Mouse (Mus musculus): ENCODE measurements around the gene Aoah.

GRCm38 (mm10) chr13:21040589-21041199 is 246.8 kb downstream of the Aoah start:
- TF ChIP-seq CTCF (IDR thresholded peaks at IDR 0.05) (no peak), EP300 (IDR thresholded peaks at IDR 0.05) (no peak)

Measured in lung, postnatal 0 days (tissue).